Mouse (Mus musculus) lung, postnatal 10 days (tissue): ENCODE data around the gene Ddx3x.
"Not testable (repeated sequence)": the region's sequence is repeated elsewhere in the genome, so short reads cannot be mapped to it uniquely, and the experiment has no call there.

ENCODE experiments used
- DNase-seq: peaks from one replicate; pipeline ENCODE4 v3.0.0; 2021

The Ddx3x gene

GRCm38 (mm10) chrX:13281329-13282088 is 739 bp downstream of the Ddx3x start:
- peak; percentile 65 for DNase-seq

DNA sequence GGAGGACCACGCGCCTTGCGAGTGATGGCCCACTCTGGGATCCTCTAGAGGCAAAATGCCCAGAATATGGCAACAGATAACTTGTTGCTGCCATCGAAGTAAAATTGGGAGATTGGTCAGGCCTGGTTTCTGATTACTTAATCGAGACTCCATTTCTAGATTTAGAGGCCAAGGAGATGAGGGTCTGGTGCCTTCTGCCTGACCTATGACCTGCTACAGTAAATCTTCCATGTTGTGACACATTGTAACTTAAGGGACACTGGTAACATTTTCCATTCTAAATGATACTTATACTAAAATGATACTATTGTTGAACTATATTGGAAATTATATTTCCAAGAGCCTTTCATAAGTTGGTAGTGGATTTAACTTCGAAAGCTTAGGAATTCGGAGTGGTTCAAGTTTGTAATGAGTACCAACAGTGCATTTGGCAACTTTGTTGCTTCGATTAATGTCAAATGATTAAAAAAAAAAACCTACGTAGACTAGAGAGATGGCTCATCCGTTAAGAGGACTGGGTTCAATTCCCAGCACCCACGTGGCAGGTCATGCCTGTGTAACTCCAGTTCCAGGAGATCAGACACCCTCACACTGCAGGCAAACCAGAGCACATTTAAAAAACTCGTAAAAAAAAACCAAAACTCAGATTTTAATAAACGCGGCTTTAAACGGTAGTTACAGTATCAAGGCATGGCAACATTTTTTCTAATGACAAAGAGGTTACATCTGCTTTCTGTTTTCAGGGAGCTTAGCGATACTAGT is 1.5 kb downstream of the Ddx3x start:
- no peak for DNase-seq

- DNase-seq: no peak
These were observed 5.0 kb downstream of the Ddx3x start for GRCm38 (mm10) chrX:13285772-13286171.

DNA sequence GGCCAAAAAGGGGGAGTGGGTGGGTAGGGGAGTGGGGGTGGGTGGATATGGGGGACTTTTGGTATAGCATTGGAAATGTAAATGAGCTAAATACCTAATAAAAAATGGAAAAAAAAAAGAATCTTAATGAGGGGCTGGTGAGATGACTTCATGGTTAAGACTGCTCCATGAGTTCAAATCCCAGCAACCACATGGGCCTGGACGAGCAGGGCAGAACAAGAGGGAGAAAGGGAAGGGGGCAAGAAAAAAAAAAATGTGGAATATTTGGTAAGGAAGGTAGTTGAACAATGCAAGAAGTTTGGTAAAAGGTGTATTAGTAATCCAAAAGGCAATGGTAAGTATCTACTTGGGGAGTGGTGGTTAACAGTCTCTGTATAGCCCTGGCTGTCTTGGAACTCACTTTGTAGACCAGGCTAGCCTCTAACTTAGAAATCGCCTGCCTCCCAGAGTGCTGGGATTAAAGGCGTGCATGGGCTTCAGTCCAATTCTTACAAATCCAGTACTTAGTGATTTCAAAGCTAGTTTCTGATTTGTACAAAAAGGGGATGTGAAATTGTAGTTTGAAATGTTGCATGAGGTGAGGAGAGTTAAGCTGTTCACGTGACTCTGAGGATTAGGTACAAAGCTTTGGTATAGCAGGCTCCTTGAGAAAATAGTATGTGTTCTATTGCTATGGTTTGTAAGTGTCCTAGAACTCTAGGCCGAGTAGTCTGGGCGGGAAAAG is 13.9 kb downstream of the Ddx3x start:
- no peak for DNase-seq

DNA sequence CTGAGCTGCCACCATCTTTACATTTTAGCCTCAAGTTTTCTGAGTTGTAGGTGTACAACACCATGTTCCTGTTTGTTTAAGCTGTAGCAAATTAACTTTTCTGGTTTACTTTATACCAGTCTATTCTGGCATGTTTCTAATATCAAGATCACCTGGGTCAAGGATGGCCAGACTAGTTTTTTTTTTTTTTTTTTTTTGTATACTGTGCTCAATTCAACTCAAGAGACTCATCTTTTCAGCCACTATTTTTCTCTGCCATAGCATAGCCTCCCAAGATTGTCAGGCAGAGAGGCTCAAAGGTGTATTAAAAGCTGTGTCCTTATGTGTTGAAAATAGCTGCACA is 14.4 kb downstream of the Ddx3x start:
- no peak for DNase-seq

DNA sequence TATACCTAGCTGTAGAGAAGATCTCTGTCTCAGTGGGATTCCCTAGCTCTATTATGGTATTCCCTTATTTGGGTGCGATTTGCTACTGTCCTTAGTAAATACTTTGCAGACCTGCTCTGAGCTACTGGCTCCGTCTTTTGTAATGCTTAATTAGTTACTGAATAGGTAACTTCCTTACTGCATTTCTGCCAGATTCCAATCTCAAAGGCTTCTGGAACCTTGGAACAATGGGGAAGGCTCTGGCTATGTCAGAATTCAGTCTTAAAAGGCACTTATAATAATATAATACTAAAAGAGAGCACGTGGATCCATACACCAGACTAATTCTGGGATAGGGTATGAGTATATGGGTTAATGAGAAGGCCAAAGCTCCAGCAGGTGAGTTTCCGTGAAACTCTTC is 15.5 kb downstream of the Ddx3x start:
- not testable (repeated sequence) for DNase-seq

DNA sequence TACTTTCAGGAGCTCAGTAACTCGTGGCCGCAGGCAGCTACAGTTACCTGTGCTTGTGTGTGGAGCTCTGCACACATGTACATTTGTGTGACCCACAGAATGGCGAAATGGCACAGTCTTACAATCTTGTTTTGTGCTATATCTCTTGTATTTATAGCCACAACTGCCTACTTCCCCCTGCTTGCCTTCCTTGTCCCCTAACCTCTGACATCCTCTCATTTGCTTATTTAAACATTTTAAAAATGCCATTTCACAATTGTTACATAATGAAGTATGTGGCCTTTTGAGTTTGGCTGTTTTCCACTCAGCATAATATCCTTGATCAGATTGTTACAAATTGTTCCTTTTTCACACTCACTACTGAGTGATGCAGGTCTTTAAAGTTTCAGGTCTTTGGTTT is 25.4 kb downstream of the Ddx3x start:
- DNase-seq: no peak

DNA sequence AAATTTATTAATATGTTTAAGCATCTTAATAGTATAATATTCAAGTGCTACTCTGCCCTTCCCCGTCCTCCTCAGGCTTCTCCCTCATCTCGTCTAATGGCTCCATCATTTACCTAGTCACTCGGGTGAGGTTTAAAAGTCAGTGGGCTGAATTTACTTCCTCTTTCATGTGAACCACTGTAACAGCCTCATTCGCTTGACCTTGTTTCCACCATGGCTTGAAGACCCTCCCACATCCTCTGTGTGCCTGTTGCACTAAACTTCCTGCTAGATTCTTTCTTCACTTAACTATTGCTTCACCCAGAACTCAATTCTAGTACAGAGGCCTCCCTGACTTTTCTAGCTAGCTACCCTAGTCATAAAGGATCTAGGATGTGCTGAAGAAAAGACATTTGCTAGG is 30.6 kb downstream of the Ddx3x start:
- no peak for DNase-seq

DNA sequence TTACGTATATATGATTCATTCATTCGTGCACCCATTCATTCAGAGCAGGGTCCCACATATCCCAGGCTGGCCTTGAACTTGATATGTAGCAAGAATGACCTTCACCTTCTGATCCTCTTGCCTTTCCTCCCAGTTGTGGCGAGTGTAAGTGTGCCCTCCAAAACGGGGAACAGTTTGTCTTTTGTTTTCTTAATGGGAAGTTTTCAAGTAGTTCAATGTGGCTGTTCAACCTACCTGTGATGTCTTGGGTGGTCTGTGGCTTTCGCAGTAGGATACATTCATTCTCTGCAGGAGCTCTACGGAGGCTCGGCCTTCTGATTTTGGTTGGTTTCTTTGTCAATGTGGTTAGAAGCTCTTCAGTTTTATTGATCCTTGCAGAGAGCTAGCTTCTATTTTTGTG is 48.8 kb downstream of the Ddx3x start:
- no peak for DNase-seq
